Mouse (Mus musculus): Measurements from ENCODE around the gene Dpysl4.

DNA sequence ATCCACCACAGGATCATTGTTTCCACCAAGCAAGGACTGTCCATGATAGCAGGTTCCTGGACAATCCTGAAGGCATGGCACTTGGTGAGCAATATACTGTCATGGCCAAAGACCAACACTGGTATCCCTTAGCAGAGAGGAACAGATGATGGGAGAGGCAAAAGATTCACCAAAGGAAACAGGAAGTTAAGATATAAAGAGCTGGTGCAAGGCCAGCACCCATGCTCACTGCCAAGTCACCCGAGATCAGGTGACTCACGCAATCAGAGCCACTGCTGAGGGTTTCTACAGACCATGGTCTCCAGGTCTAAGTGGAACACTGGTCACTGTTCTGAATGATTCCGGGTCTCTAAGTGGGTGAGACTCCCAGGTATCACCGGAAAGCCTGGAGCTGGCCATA, 40.1 kb downstream of the Dpysl4 start:
- TF ChIP-seq ETS1 (conservative IDR thresholded peaks at IDR 0.05; ENCODE audit: low read depth, low read length) (no peak), POLR2A (IDR thresholded peaks at IDR 0.05; ENCODE audit: low read depth, low read length) (no peak), JUND (conservative IDR thresholded peaks at IDR 0.05; ENCODE audit: low read depth, low read length) (no peak), CTCF (conservative IDR thresholded peaks at IDR 0.05 in 1 of 2, IDR thresholded peaks at IDR 0.05 in 1 of 2; ENCODE audit: low read depth in 2 of 2, low read length in 2 of 2) (no peak), ZNF384 (IDR thresholded peaks at IDR 0.05; ENCODE audit: low read depth, low read length) (no peak), KAT2A (IDR thresholded peaks at IDR 0.05; ENCODE audit: insufficient replicate concordance, low read length) (no peak), RAD21 (IDR thresholded peaks at IDR 0.05; ENCODE audit: low read depth, low read length) (no peak), JUN (IDR thresholded peaks at IDR 0.05; ENCODE audit: insufficient read depth, low read depth, low read length) (no peak), EP300 (IDR thresholded peaks at IDR 0.05; ENCODE audit: low read length) (no peak), NRF1 (IDR thresholded peaks at IDR 0.05; ENCODE audit: low read depth, low read length) (no peak), MXI1 (IDR thresholded peaks at IDR 0.05; ENCODE audit: low read depth, low read length) (no peak), NELFE (IDR thresholded peaks at IDR 0.05; ENCODE audit: low read depth, low read length) (no peak), POLR2AphosphoS2 (IDR thresholded peaks at IDR 0.05; ENCODE audit: low read depth, low read length) (no peak), MYC (IDR thresholded peaks at IDR 0.05; ENCODE audit: low read depth, low read length) (no peak)

Data from CH12.LX (cell line).